Mouse (Mus musculus): Measurements from ENCODE around the gene Cdc37. TPM values are rescaled to one million over a fixed set of nuclear protein-coding genes. Genes with fewer than 3 reads are reported as not detected.

The Cdc37 gene
- polyA plus RNA-seq, 1 experiment = 342 TPM

GRCm38 (mm10) chr9:21172364-21172763 lies 22.6 kb upstream of the Cdc37 start:
- peaks cover 2% of the 10 kb centered on the region for H3K79me3 ChIP-seq (ENCODE audit: low read depth)
- no peak for TF ChIP-seq CEBPB (IDR thresholded peaks at IDR 0.05; ENCODE audit: low read depth)
- no peaks in the 10 kb centered on the region for H3K27me3 ChIP-seq (ENCODE audit: control insufficient read depth, insufficient read depth, insufficient read length)
- H3K36me3 ChIP-seq (ENCODE audit: control insufficient read depth, insufficient read depth) = peaks cover 4% of the 10 kb centered on the region
- peaks cover 5% of the 10 kb centered on the region for H3K79me2 ChIP-seq (ENCODE audit: control insufficient read depth, insufficient read depth)
- H3K4me3 ChIP-seq (ENCODE audit: insufficient read depth, poor library complexity, severe bottlenecking) = no peak overlapping the region
- H3ac ChIP-seq (ENCODE audit: control insufficient read depth, insufficient read length, low read depth) = no peak overlapping the region

- Histone ChIP-seq H3K27me3 (ENCODE audit: control insufficient read depth, insufficient read depth, insufficient read length) (no peaks in the 10 kb centered on the region), H3K36me3 (ENCODE audit: control insufficient read depth, insufficient read depth) (no peaks in the 10 kb centered on the region), H3ac (ENCODE audit: control insufficient read depth, insufficient read length, low read depth) (peak overlapping the region; percentile 37), H3K79me3 (ENCODE audit: low read depth) (peaks cover 7% of the 10 kb centered on the region), H3K4me3 (ENCODE audit: insufficient read depth, poor library complexity, severe bottlenecking) (no peak overlapping the region), H3K79me2 (ENCODE audit: control insufficient read depth, insufficient read depth) (peaks cover 19% of the 10 kb centered on the region)
- no peak for TF ChIP-seq MYOD1 (IDR thresholded peaks at IDR 0.05; ENCODE audit: control insufficient read depth, insufficient read length, low read depth)
These were observed 19.4 kb upstream of the Cdc37 start for GRCm38 (mm10) chr9:21169157-21169556.

GRCm38 (mm10) chr9:21168161-21169123 lies 18.7 kb upstream of the Cdc37 start:
- peak; percentile 49 for TF ChIP-seq CTCF (IDR thresholded peaks at IDR 0.05; ENCODE audit: control insufficient read depth, insufficient read depth, insufficient read length)
- no peak for TF ChIP-seq CEBPB (IDR thresholded peaks at IDR 0.05; ENCODE audit: low read depth)
- peaks cover 19% of the 10 kb centered on the region for H3K79me2 ChIP-seq (ENCODE audit: control insufficient read depth, insufficient read depth)
- peak overlapping the region; percentile 29 for H3K4me3 ChIP-seq (ENCODE audit: insufficient read depth, poor library complexity, severe bottlenecking)
- H3ac ChIP-seq (ENCODE audit: control insufficient read depth, insufficient read length, low read depth) = peak overlapping the region; percentile 29
- H3K36me3 ChIP-seq (ENCODE audit: control insufficient read depth, insufficient read depth) = no peaks in the 10 kb centered on the region
- H3K27me3 ChIP-seq (ENCODE audit: control insufficient read depth, insufficient read depth, insufficient read length) = no peaks in the 10 kb centered on the region
- peaks cover 7% of the 10 kb centered on the region for H3K79me3 ChIP-seq (ENCODE audit: low read depth)

GRCm38 (mm10) chr9:21167140-21168097 lies 17.6 kb upstream of the Cdc37 start:
- Histone ChIP-seq H3K36me3 (ENCODE audit: control insufficient read depth, insufficient read depth) (no peaks in the 10 kb centered on the region), H3ac (ENCODE audit: control insufficient read depth, insufficient read length, low read depth) (peak overlapping the region; percentile 29), H3K79me2 (ENCODE audit: control insufficient read depth, insufficient read depth) (peaks cover 19% of the 10 kb centered on the region), H3K27me3 (ENCODE audit: control insufficient read depth, insufficient read depth, insufficient read length) (no peaks in the 10 kb centered on the region), H3K4me3 (ENCODE audit: insufficient read depth, poor library complexity, severe bottlenecking) (peak overlapping the region; percentile 29), H3K79me3 (ENCODE audit: low read depth) (peaks cover 7% of the 10 kb centered on the region)
- TF ChIP-seq CTCF (IDR thresholded peaks at IDR 0.05; ENCODE audit: control insufficient read depth, insufficient read depth, insufficient read length) = no peak
- no peak for TF ChIP-seq USF1 (IDR thresholded peaks at IDR 0.05; ENCODE audit: low read depth)
- TF ChIP-seq CEBPB (IDR thresholded peaks at IDR 0.05; ENCODE audit: low read depth) = no peak
- no peak for TF ChIP-seq MAX (IDR thresholded peaks at IDR 0.05)
- TF ChIP-seq MYOD1 (IDR thresholded peaks at IDR 0.05; ENCODE audit: control insufficient read depth, insufficient read length, low read depth) = no peak
- TF ChIP-seq FOSL1 (IDR thresholded peaks at IDR 0.05; ENCODE audit: insufficient read depth, low read length, poor library complexity, severe bottlenecking) = no peak
- no peak for TF ChIP-seq MYOG (IDR thresholded peaks at IDR 0.05; ENCODE audit: control insufficient read depth, extremely low read depth, insufficient read length)

DNA sequence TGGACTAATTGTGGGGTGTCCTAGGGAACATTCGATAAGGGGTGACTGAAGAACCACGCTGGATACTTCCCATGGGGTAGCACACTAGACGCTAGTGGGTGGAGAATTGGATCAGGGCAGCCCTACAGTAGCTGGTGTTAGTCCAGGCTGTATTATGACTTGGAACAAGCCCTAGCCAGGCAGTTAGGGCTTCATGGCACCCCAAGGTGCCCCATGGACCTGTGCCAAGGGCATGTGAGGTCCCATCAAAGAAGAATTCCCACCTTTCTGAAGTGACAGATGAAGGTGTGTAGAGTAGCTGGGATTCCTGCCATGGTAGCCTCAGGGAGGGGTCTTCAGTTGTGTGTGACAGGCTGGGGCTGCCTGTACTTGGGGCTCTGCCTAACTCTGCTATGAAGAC lies 16.7 kb upstream of the Cdc37 start:
- Histone ChIP-seq H3K79me3 (ENCODE audit: low read depth) (peaks cover 7% of the 10 kb centered on the region), H3ac (ENCODE audit: control insufficient read depth, insufficient read length, low read depth) (peak overlapping the region; percentile 32), H3K4me3 (ENCODE audit: insufficient read depth, poor library complexity, severe bottlenecking) (peak overlapping the region; percentile 42), H3K36me3 (ENCODE audit: control insufficient read depth, insufficient read depth) (no peaks in the 10 kb centered on the region), H3K79me2 (ENCODE audit: control insufficient read depth, insufficient read depth) (peaks cover 19% of the 10 kb centered on the region), H3K27me3 (ENCODE audit: control insufficient read depth, insufficient read depth, insufficient read length) (no peaks in the 10 kb centered on the region)
- no peak for TF ChIP-seq CTCF (IDR thresholded peaks at IDR 0.05; ENCODE audit: control insufficient read depth, insufficient read depth, insufficient read length)
- TF ChIP-seq MAX (IDR thresholded peaks at IDR 0.05) = no peak
- TF ChIP-seq MYOG (IDR thresholded peaks at IDR 0.05; ENCODE audit: control insufficient read depth, extremely low read depth, insufficient read length) = no peak
- no peak for TF ChIP-seq USF1 (IDR thresholded peaks at IDR 0.05; ENCODE audit: low read depth)
- no peak for TF ChIP-seq FOSL1 (IDR thresholded peaks at IDR 0.05; ENCODE audit: insufficient read depth, low read length, poor library complexity, severe bottlenecking)
- no peak for TF ChIP-seq CEBPB (IDR thresholded peaks at IDR 0.05; ENCODE audit: low read depth)
- TF ChIP-seq MYOD1 (IDR thresholded peaks at IDR 0.05; ENCODE audit: control insufficient read depth, insufficient read length, low read depth) = no peak
